Mouse (Mus musculus) erythroblast, adult 5-6 weeks (primary cell): Measurements from ENCODE around the gene Glb1l2. TPM values are rescaled to one million over a fixed set of nuclear protein-coding genes. Genes with fewer than 3 reads are reported as not detected.

Source experiments
- ATAC-seq: replicated peaks from 2 replicates; pipeline ENCODE4 v1.8.0; 2016; ENCODE audit warnings: moderate number of reproducible peaks, mild to moderate bottlenecking, moderate TSS enrichment, inconsistent platforms; ENCODE audit not compliant: poor library complexity, low FRiP score, severe bottlenecking
- total RNA-seq, 2 experiments: library from RNA; stranded (forward) in 1 of 2; stranded (reverse) in 1 of 2; fragments of 150-400 nt in 1 of 2; fragments of 200-764, 138-1000 nt in 1 of 2; gene quantifications; 2 replicates each; pipeline versions ENCODE4 v1.2.3 to v1.2.4; 2015 to 2017; ENCODE audit warnings: low replicate concordance in 2 of 2

Glb1l2 gene
- total RNA-seq, 2 experiments from 2014 or later = not detected

DNA sequence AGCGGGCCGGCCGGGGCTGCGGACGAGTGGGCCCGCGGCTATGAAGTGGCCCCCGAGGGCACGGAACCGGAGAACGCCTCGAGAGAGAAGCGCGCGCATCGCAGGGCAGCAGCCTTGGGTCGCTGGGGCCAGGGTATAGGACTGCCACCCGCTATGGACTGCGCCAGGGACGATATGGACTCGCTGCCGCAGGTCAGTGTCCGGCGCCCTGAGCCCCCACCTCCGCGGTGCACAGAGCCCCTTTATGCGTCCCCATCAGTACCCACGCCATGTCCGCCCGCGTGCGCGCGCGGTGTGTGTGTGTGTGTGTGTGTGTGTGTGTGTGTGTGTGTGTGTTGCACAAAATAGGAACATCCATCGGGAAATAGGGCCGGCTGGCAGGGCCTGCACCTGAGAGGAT is 72.3 kb downstream of the Glb1l2 start:
- ATAC-seq = no peak

DNA sequence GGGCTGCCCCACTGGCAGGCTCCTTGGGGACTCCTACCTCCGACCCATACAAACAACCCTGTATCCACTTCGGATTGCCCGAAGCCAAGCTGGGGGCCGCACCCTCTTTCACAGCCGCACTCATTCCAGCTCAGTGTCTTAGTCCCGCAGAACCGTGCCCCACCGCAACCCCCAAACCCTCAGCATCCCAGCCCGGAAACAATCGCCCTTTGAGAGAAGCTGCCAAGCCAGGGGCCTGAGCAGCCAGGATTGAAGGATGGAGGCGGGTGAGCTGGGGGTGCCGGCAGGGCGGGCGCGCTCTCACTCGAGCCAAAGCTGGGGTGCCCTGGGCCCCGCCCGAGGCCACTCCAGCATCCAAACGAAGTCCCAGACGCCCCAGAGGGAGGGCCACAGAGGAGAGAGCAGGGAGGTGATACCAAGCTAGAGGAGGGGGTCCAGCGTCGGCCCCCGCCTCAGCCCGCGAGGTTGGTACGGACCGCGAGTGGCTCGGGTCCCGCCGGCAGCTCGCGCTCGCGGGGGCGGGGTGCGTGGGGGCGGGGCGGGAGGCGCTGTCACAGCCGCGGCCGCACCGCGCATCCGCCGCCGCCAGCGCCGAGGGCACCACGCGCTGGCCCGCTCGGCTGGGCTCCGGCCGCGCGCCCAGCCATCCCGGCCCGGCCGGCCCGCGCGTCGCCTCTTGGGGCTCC is 72.9 kb downstream of the Glb1l2 start, which contains the start of gene B3gat1:
B3gat1 (plus strand) TSS at position 523 of the 686 bp plus-strand sequence.
- ATAC-seq = no peak

DNA sequence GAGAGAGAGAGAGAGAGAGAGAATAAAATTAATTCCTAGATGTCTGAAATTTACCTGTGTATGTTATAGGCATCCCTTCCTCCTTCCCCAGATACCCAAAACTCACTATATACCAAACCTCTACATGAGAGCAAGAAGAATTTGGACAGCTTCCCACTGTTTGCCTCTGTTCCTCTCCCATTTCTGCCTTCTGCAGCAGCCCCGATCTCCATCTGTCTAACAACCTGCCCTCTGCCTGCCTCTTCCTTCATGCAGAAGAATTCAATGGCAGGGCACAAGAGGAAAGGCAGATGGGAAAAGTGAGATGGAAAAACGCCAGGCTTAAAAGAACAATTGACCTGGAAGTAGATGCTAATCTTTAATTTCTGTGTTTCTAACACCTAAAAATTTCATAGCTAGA is 77.7 kb downstream of the Glb1l2 start:
- ATAC-seq = no peak

DNA sequence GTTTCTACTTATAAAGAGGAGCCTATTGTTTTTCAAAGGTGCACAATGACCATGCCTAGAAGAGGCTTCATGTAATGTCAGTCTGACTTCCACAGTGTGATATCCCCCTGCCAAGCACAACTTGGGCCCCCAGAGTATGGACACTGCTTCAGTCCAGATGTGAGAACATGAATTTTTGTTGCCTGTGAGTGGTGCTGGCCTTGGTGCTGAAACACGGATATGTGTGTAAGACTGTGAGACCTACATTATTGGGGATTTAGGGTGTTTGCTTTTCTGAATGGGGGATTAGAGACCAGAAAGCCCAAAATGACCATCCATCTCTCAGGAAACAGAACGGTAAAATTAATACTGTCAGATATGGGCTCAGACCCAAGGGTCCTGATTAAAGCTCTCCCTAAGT is 78.8 kb downstream of the Glb1l2 start:
- no peak for ATAC-seq

DNA sequence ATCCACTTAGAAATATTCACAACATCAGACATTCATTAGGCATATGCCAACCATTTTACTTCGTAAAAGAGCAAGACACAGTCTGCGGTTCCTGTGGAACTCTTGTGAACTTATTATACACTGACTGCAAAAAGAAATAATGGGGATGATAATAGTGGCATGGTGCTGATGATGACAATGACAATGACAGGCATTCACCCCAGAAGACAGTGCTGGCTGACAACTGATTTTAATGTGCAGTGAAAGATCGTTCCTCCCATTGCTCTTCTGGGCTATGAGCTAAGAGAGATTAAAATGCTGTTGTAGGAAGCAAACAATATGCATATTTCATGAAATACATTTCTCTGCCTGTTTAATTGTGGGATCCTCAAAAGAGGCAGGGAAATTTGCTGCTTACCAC is 80.6 kb downstream of the Glb1l2 start:
- ATAC-seq = no peak

DNA sequence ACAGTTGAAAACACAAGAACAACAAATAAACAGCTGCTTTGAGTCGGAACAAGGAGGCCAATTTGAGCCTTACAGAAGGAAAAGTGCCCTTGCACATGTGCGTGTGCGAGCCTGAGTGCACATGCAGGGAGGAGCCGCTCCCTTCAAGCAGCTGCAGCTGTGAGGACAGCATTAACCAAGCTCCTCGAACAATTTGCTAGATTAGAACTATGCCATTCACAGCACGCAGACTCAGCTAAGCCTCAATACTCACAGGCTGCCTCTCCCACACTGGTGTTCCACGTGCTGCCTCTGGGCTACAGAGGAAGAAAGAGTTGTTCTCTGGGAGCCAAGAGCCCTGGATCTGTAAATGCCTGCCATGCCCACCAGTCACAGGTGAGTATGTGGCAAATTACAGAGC is 84.5 kb downstream of the Glb1l2 start:
- no peak for ATAC-seq

DNA sequence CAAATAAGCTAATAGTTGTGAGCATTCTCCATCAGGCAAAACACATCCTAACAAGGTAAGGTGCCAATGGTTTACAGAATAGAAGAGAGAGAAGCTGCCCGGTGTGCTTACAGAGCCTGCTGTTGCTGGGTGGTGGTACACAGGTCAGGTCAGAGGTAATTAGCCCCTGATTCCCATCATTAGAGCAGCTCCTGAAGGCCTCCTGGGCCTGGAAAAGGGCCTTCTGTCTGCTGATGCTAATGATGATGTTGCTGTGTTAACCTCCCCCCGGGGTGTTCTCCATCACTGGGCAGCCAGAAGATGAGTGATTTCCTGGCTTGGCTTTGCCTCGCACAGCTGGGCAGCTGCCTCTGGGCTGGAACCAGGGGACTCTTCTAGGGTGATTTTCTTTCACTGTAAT is 87.9 kb downstream of the Glb1l2 start:
- no peak for ATAC-seq

Other genes starting within 250 kb of the Glb1l2 start
- gene B3gat1, start 72.7 kb downstream of the Glb1l2 start, total RNA-seq (2015; ENCODE audit: low replicate concordance) = not detected in 2 replicates
- gene B3gat1, start 72.7 kb downstream of the Glb1l2 start, total RNA-seq (2017; ENCODE audit: low replicate concordance) = not detected in 2 replicates
- gene Glb1l3, start 54.4 kb upstream of the Glb1l2 start, total RNA-seq (2015; ENCODE audit: low replicate concordance) = not detected in 2 replicates
- gene Glb1l3, start 54.4 kb upstream of the Glb1l2 start, total RNA-seq (2017; ENCODE audit: low replicate concordance) = not detected in 2 replicates
- gene Gm1110, start 116.6 kb upstream of the Glb1l2 start, total RNA-seq (2015; ENCODE audit: low replicate concordance) = not detected in 2 replicates
- gene Gm1110, start 116.6 kb upstream of the Glb1l2 start, total RNA-seq (2017; ENCODE audit: low replicate concordance) = 0.60 TPM in 1 of 2 replicates, not detected in the other
- gene Acad8, start 193.1 kb upstream of the Glb1l2 start, total RNA-seq (2015; ENCODE audit: low replicate concordance) = 1.9 and 6.0 TPM in 2 replicates
- 2.2 and 6.1 TPM in 2 replicates for gene Acad8, start 193.1 kb upstream of the Glb1l2 start, total RNA-seq (2017; ENCODE audit: low replicate concordance)
- gene Thyn1, start 193.2 kb upstream of the Glb1l2 start, total RNA-seq (2015; ENCODE audit: low replicate concordance) = 16.1 and 17.5 TPM in 2 replicates
- gene Thyn1, start 193.2 kb upstream of the Glb1l2 start, total RNA-seq (2017; ENCODE audit: low replicate concordance) = 10.8 and 16.3 TPM in 2 replicates
- 21.3 and 21.9 TPM in 2 replicates for gene Vps26b, start 223.6 kb upstream of the Glb1l2 start, total RNA-seq (2015; ENCODE audit: low replicate concordance)
- gene Vps26b, start 223.6 kb upstream of the Glb1l2 start, total RNA-seq (2017; ENCODE audit: low replicate concordance) = 11.7 and 16.6 TPM in 2 replicates
- 53.9 and 76.9 TPM in 2 replicates for gene Ncapd3, start 223.7 kb upstream of the Glb1l2 start, total RNA-seq (2015; ENCODE audit: low replicate concordance)
- gene Ncapd3, start 223.7 kb upstream of the Glb1l2 start, total RNA-seq (2017; ENCODE audit: low replicate concordance) = 35.5 and 43.6 TPM in 2 replicates